Mouse (Mus musculus) activated CD4-positive, CD25-positive, alpha-beta regulatory T cell, adult 4 months (primary cell): ENCODE results near the gene Plcd3. TPM values are rescaled to one million over a fixed set of nuclear protein-coding genes. Genes with fewer than 3 reads are reported as not detected.
A peak's percentile ranks its signal among the peaks of the same experiment; 100 is the strongest.

ENCODE experiments used
- ATAC-seq: one replicate; pipeline ENCODE4 v1.8.0; 2017
- polyA plus RNA-seq, 2 experiments: library from polyadenylated mRNA; unstranded; fragments of 100-300 nt; shearing (Covaris generic); gene quantifications; one replicate each; pipeline ENCODE4 v1.2.1; 2017

Gene Plcd3
- under 1 TPM in 1 of 2 experiments, not detected in 1; 0.20 TPM for polyA plus RNA-seq

- ATAC-seq: no peak
Observed at GRCm38 (mm10) chr11:103101481-103101865, at the start of gene Plcd3, which contains the start of gene Acbd4. Plcd3 (minus strand) TSS chr11:103101658. Acbd4 (plus strand) TSS chr11:103101682.

GRCm38 (mm10) chr11:103149771-103150170 is 48.3 kb upstream of the Plcd3 start:
- no peak for ATAC-seq

- no peak for ATAC-seq
Observed at GRCm38 (mm10) chr11:103147766-103148165, 46.3 kb upstream of the Plcd3 start.

- ATAC-seq: no peak
Observed at GRCm38 (mm10) chr11:103146386-103146785, 44.9 kb upstream of the Plcd3 start.

- ATAC-seq: no peak
Observed at GRCm38 (mm10) chr11:103144309-103145285, 43.1 kb upstream of the Plcd3 start.

- peak; percentile 88 for ATAC-seq
Observed at GRCm38 (mm10) chr11:103142441-103143182, 41.2 kb upstream of the Plcd3 start.

GRCm38 (mm10) chr11:103141944-103142255 is 40.4 kb upstream of the Plcd3 start:
- no peak for ATAC-seq

GRCm38 (mm10) chr11:103141101-103141943 is 39.9 kb upstream of the Plcd3 start:
- ATAC-seq: no peak

- no peak for ATAC-seq
Observed at GRCm38 (mm10) chr11:103140763-103141100, 39.3 kb upstream of the Plcd3 start.

GRCm38 (mm10) chr11:103139951-103140762 is 38.7 kb upstream of the Plcd3 start:
- ATAC-seq: no peak

- ATAC-seq: no peak
Observed at GRCm38 (mm10) chr11:103136039-103136577, 34.6 kb upstream of the Plcd3 start.

GRCm38 (mm10) chr11:103134221-103134620 is 32.8 kb upstream of the Plcd3 start:
- ATAC-seq: no peak

- no peak for ATAC-seq
Observed at GRCm38 (mm10) chr11:103133456-103134185, 32.2 kb upstream of the Plcd3 start.

- peak; percentile 91 for ATAC-seq
Observed at GRCm38 (mm10) chr11:103132576-103133455, 31.4 kb upstream of the Plcd3 start.

- no peak for ATAC-seq
Observed at GRCm38 (mm10) chr11:103131701-103132575, 30.5 kb upstream of the Plcd3 start, which contains the start of gene Hexim2. Hexim2 (plus strand) TSS chr11:103132429.

GRCm38 (mm10) chr11:103120315-103120714 is 18.9 kb upstream of the Plcd3 start:
- ATAC-seq: no peak

- no peak for ATAC-seq
Observed at GRCm38 (mm10) chr11:103119609-103120008, 18.2 kb upstream of the Plcd3 start.

GRCm38 (mm10) chr11:103118866-103119265 is 17.4 kb upstream of the Plcd3 start:
- ATAC-seq: no peak

GRCm38 (mm10) chr11:103117591-103118009 is 16.1 kb upstream of the Plcd3 start:
- ATAC-seq: no peak
